In the genomic region with DNA sequence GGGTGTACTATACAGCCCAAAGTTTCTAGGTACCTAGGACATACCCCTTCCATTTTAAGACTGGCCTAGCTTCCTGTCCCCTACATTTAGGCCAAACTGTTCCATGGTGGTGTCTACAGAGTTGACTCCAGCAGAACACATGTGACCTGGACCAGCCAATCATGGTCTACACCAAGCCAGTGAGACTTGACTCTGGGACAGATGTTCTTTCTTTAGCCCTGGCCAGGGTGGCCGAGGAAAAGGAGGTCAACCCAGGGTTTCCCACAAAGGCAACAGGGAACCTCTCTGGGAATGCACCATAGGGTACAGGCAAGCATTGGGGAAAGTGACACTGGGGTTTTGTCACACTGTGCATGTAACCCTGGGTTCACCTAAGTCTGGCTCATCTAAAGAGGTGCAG, we compare ENCODE assay signal across 21 mouse cellular contexts. TPM values are rescaled to one million over a fixed set of nuclear protein-coding genes. Genes with fewer than 3 reads are reported as not detected.
DNase-seq lines count a peak whose midpoint lies in the region; ATAC-seq and TF ChIP-seq lines count a peak whose summit lies in the region.
"Had no signal": no experiment of that assay in that cellular context is flagged by ENCODE, and none has a peak within 500 bp of the region (broad histone marks: within the 10 kb centered on the region; RNA-seq: fewer than 3 reads in every experiment).

No protein-coding gene starts in this region.

- intact Hi-C loops in gastrocnemius, postnatal 14 days (cut with DNase I; ENCODE audit: low total_unique reads): loop anchor here (2.0 kb wide), 1 partner anchor 44 kb away; no protein-coding TSS in a partner anchor

- no peak overlapping the region for H3K9ac ChIP-seq in CH12.LX (ENCODE audit: insufficient read depth, low read depth)
- H3K9ac ChIP-seq: limb, embryonic 12.5 days; liver, embryonic 14.5 days; neural tube, embryonic 13.5 days had no signal

- H3K79me2 ChIP-seq in CH12.LX (replicated peaks; ENCODE audit: control insufficient read depth, extremely low read depth, insufficient read depth, poor library complexity, severe bottlenecking): no peaks in the 10 kb centered on the region

- TF ChIP-seq CTCF in kidney, adult 2 months (conservative IDR thresholded peaks at IDR 0.05; ENCODE audit: insufficient read depth, insufficient read length, low read depth, low read length): no peak
- no peak for TF ChIP-seq CTCF in CH12.LX (conservative IDR thresholded peaks at IDR 0.05 in 1 of 2, IDR thresholded peaks at IDR 0.05 in 1 of 2; ENCODE audit: low read depth in 2 of 2, low read length in 2 of 2)

- in situ Hi-C loops in CH12.LX (cut with MboI; ENCODE audit: low pct_ligation_motif_present, low pct_unique_long_range_greater_than_20kb, low sequenced_read_pairs): no loop called here

- H3K4me1 ChIP-seq in kidney, adult 2 months (ENCODE audit: control insufficient read depth, insufficient read depth, low read length): 0 out of 2 replicates have a peak, but pooled peaks cover 2% of the 10 kb centered on the region
- peaks cover 2 to 26% of the 10 kb centered on the region in 2 experiments; a peak in 3 of 4 replicates for H3K4me1 ChIP-seq in CH12.LX (ENCODE audit: control insufficient read depth in 1 of 2, insufficient read depth in 2 of 2)
- H3K4me1 ChIP-seq in limb, embryonic 10.5 days: peaks cover 94% of the 10 kb centered on the region

- TF ChIP-seq EP300 in CH12.LX (IDR thresholded peaks at IDR 0.05; ENCODE audit: low read length): no peak

- dilution Hi-C loops in CH12.LX (cut with MboI; ENCODE audit: extremely low pct_ligation_motif_present, extremely low pct_unique_long_range_greater_than_20kb, low sequenced_read_pairs): no loop called here

- ATAC-seq in granulocyte monocyte progenitor cell, adult 5-6 weeks (replicated peaks; ENCODE audit: poor library complexity, severe bottlenecking): no peak
- ATAC-seq: forebrain, embryonic 14.5 days; hindbrain, postnatal 0 days had no signal

- TF ChIP-seq RAD21 in CH12.LX (IDR thresholded peaks at IDR 0.05; ENCODE audit: low read depth, low read length): no peak

- no peaks in the 10 kb centered on the region for H3K27me3 ChIP-seq in kidney, adult 2 months (replicated peaks; ENCODE audit: control insufficient read depth, insufficient read depth, low read length)
- H3K27me3 ChIP-seq in CH12.LX (replicated peaks): no peaks in the 10 kb centered on the region
- no peaks in the 10 kb centered on the region for H3K27me3 ChIP-seq in limb, embryonic 10.5 days (ENCODE audit: low read depth, poor library complexity, severe bottlenecking)
- H3K27me3 ChIP-seq: limb, embryonic 12.5 days; neural tube, embryonic 13.5 days had no signal

- no peak overlapping the region for H3K4me2 ChIP-seq in CH12.LX (ENCODE audit: insufficient read depth, low read depth, poor library complexity, severe bottlenecking)
- H3K4me2 ChIP-seq: limb, embryonic 12.5 days; midbrain, embryonic 11.5 days; neural tube, embryonic 13.5 days had no signal

- peak; percentile 60 to 61 for DNase-seq in gastrocnemius, adult 8-10 months (ENCODE audit: low spot score in 2 of 2)
- DNase-seq in gastrocnemius, postnatal 14 days: no peak
- DNase-seq in kidney, adult 2 months: peak; percentile 35
- DNase-seq in kidney, postnatal 4 days: no peak
- no peak for DNase-seq in CH12.LX (ENCODE audit: extremely low read depth)
- no peak for DNase-seq in limb, embryonic 10.5 days (ENCODE audit: low spot score)
- DNase-seq in layer of hippocampus, adult 9-11 months: no peak
- DNase-seq: adrenal gland, postnatal 14 days; cerebellum, adult 18-20 months; lung, postnatal 10 days; thymus, postnatal 4 days had no signal

- 68% methylated on average over 1 of the region's 1 CpGs for WGBS in kidney, adult 2 months
- WGBS in limb, embryonic 10.5 days: 63% methylated on average over 1 of the region's 1 CpGs

- H3K4me3 ChIP-seq in kidney, adult 2 months (ENCODE audit: insufficient read depth, low read depth, low read length): no peak overlapping the region
- H3K4me3 ChIP-seq in CH12.LX (replicated peaks in 1 of 3; ENCODE audit: low read depth in 2 of 3, low read length in 2 of 3, poor library complexity in 1 of 3): no peak overlapping the region
- H3K4me3 ChIP-seq in limb, embryonic 10.5 days: no peak overlapping the region
- H3K4me3 ChIP-seq: erythroblast, embryonic 14.5 days; limb, embryonic 12.5 days; neural tube, embryonic 13.5 days had no signal

- H3K36me3 ChIP-seq in kidney, adult 2 months (ENCODE audit: control insufficient read depth, insufficient read depth, low read length): no peaks in the 10 kb centered on the region
- H3K36me3 ChIP-seq in CH12.LX (replicated peaks in 1 of 2; ENCODE audit: control insufficient read depth in 1 of 2, insufficient read depth in 1 of 2, low read length in 1 of 2): no peaks in the 10 kb centered on the region
- H3K36me3 ChIP-seq in limb, embryonic 10.5 days: no peaks in the 10 kb centered on the region
- H3K36me3 ChIP-seq: limb, embryonic 12.5 days; neural tube, embryonic 13.5 days had no signal

- H3K9me3 ChIP-seq in CH12.LX (replicated peaks; ENCODE audit: low read length): no peaks in the 10 kb centered on the region
- H3K9me3 ChIP-seq in limb, embryonic 10.5 days (replicated peaks): no peaks in the 10 kb centered on the region
- H3K9me3 ChIP-seq: limb, embryonic 12.5 days; neural tube, embryonic 13.5 days had no signal

- no peak for TF ChIP-seq POLR2A in kidney, adult 2 months (IDR thresholded peaks at IDR 0.05; ENCODE audit: low read depth, low read length)
- no peak for TF ChIP-seq POLR2A in CH12.LX (IDR thresholded peaks at IDR 0.05; ENCODE audit: low read depth, low read length)

- H3K27ac ChIP-seq in kidney, adult 2 months (ENCODE audit: insufficient read depth, low read depth, low read length): peak overlapping the region; percentile 58; the same call in 1 of the 2 replicates
- no peak overlapping the region for H3K27ac ChIP-seq in CH12.LX (ENCODE audit: insufficient read depth, low read depth)
- H3K27ac ChIP-seq in limb, embryonic 10.5 days: peak overlapping the region; percentile 8
- H3K27ac ChIP-seq: limb, embryonic 12.5 days; liver, embryonic 14.5 days; neural tube, embryonic 13.5 days had no signal

TF ChIP-seq in CH12.LX, 34 proteins besides CTCF, POLR2A, EP300 and RAD21:
- no peak for TF ChIP-seq NRF1 (IDR thresholded peaks at IDR 0.05; ENCODE audit: low read depth, low read length)
- no peak for TF ChIP-seq BHLHE40 (IDR thresholded peaks at IDR 0.05; ENCODE audit: low read depth, low read length)
- TF ChIP-seq USF1 (IDR thresholded peaks at IDR 0.05; ENCODE audit: low read depth, low read length): peak; percentile 51
- peak; percentile 36 for TF ChIP-seq USF2 (conservative IDR thresholded peaks at IDR 0.05; ENCODE audit: low read depth, low read length)
- no peak for TF ChIP-seq TCF12 (IDR thresholded peaks at IDR 0.05; ENCODE audit: low read depth, low read length)
- TF ChIP-seq MXI1 (IDR thresholded peaks at IDR 0.05; ENCODE audit: low read depth, low read length): no peak
- no peak for TF ChIP-seq ZC3H11A (IDR thresholded peaks at IDR 0.05; ENCODE audit: low read depth, low read length)
- TF ChIP-seq PAX5 (IDR thresholded peaks at IDR 0.05; ENCODE audit: low read length): no peak
- TF ChIP-seq TBP (conservative IDR thresholded peaks at IDR 0.05; ENCODE audit: low read depth, low read length): no peak
- TF ChIP-seq KAT2A (IDR thresholded peaks at IDR 0.05; ENCODE audit: insufficient replicate concordance, low read length): no peak

RNA-seq across cellular contexts. Expression of a gene that starts 14.6 kb away (rescaled TPM):
- 1 to 10 TPM; 2.7 to 5.2 (median 4.6) TPM for total RNA-seq in gastrocnemius, adult 8-10 months (2022)
- total RNA-seq in gastrocnemius, postnatal 14 days (2021): 10 to 100 TPM; 12.1 to 13.1 TPM
- polyA plus RNA-seq in kidney, adult 2 months (2012; rRNA removed): 8.0 and 9.1 TPM in 2 replicates
- total RNA-seq in CH12.LX (2012; rRNA removed) (2.2 and 3.4 TPM in 2 replicates), CH12.LX (2014; rRNA removed) (0.63 and 0.70 TPM in 2 replicates)
- 1.5 and 1.7 TPM in 2 replicates for polyA plus RNA-seq in CH12.LX (2012; ENCODE audit: insufficient read length, low read depth)
- polyA plus RNA-seq in limb, embryonic 10.5 days (2016; fragmentation: Nextera tagmentation; extraction: Ambion mirVana): 28.5 and 34.2 TPM in 2 replicates
- 2.0 and 2.3 TPM in 2 replicates for total RNA-seq in granulocyte monocyte progenitor cell, adult 5-6 weeks (2014; fragmentation: Nextera tagmentation)
- 1.9 and 2.1 TPM in 2 replicates for total RNA-seq in granulocyte monocyte progenitor cell, adult 5-6 weeks (2017)

RNA-seq across cellular contexts. Expression of a gene that starts 25.5 kb away (rescaled TPM):
- 1 to 10 TPM; 6.3 to 9.7 (median 9.4) TPM for total RNA-seq in gastrocnemius, adult 8-10 months (2022)
- total RNA-seq in gastrocnemius, postnatal 14 days (2021): 1 to 10 TPM; 5.7 to 9.6 TPM
- polyA plus RNA-seq in kidney, adult 2 months (2012; rRNA removed): 16.8 and 22.6 TPM in 2 replicates
- total RNA-seq in CH12.LX (2012; rRNA removed): 11.6 and 14.8 TPM in 2 replicates
- total RNA-seq in CH12.LX (2014; rRNA removed): 4.3 and 5.1 TPM in 2 replicates
- 8.5 and 11.6 TPM in 2 replicates for polyA plus RNA-seq in CH12.LX (2012; ENCODE audit: insufficient read length, low read depth)
- 19.5 and 20.3 TPM in 2 replicates for polyA plus RNA-seq in limb, embryonic 10.5 days (2016; fragmentation: Nextera tagmentation; extraction: Ambion mirVana)
- total RNA-seq in granulocyte monocyte progenitor cell, adult 5-6 weeks (2014; fragmentation: Nextera tagmentation): 4.9 and 6.5 TPM in 2 replicates
- total RNA-seq in granulocyte monocyte progenitor cell, adult 5-6 weeks (2017): 3.1 and 7.2 TPM in 2 replicates

RNA-seq across cellular contexts. Expression of a gene that starts 33.5 kb away (rescaled TPM):
- total RNA-seq in gastrocnemius, adult 8-10 months (2022): 1,000 to 10,000 TPM in 3 of 4 experiments, 100 to 1,000 TPM in 1; 926 to 1,454 (median 1,403) TPM
- 100 to 1,000 TPM; 440 to 562 TPM for total RNA-seq in gastrocnemius, postnatal 14 days (2021)
- polyA plus RNA-seq in kidney, adult 2 months (2012; rRNA removed): not detected in 2 replicates
- total RNA-seq in CH12.LX (2012; rRNA removed) (0.08 TPM in 1 of 2 replicates, not detected in the other), CH12.LX (2014; rRNA removed) (not detected in 2 replicates)
- 1.7 and 3.9 TPM in 2 replicates for polyA plus RNA-seq in CH12.LX (2012; ENCODE audit: insufficient read length, low read depth)
- 0.39 TPM in 1 of 2 replicates, not detected in the other for polyA plus RNA-seq in limb, embryonic 10.5 days (2016; fragmentation: Nextera tagmentation; extraction: Ambion mirVana)
- total RNA-seq in granulocyte monocyte progenitor cell, adult 5-6 weeks (2014; fragmentation: Nextera tagmentation): not detected in 2 replicates
- total RNA-seq in granulocyte monocyte progenitor cell, adult 5-6 weeks (2017): 0.93 TPM in 1 of 2 replicates, not detected in the other
- total RNA-seq: hindbrain, postnatal 0 days; left cerebral cortex, adult 8-10 months had no signal
- polyA plus RNA-seq: embryonic facial prominence, embryonic 11.5 days; erythroblast, embryonic 14.5 days; forebrain, embryonic 14.5 days; hindbrain, postnatal 0 days; liver, embryonic 14.5 days; midbrain, embryonic 11.5 days had no signal

RNA-seq across cellular contexts. Expression of a gene that starts 36.0 kb away (rescaled TPM):
- total RNA-seq in gastrocnemius, adult 8-10 months (2022): 1,000 to 10,000 TPM; 2,275 to 3,003 (median 2,494) TPM
- 1,000 to 10,000 TPM; 1,005 to 1,120 TPM for total RNA-seq in gastrocnemius, postnatal 14 days (2021)
- polyA plus RNA-seq in kidney, adult 2 months (2012; rRNA removed): 11.8 and 37.9 TPM in 2 replicates
- 6.1 and 6.7 TPM in 2 replicates for total RNA-seq in CH12.LX (2012; rRNA removed)
- total RNA-seq in CH12.LX (2014; rRNA removed): 2.8 and 4.1 TPM in 2 replicates
- 3.7 and 4.9 TPM in 2 replicates for polyA plus RNA-seq in CH12.LX (2012; ENCODE audit: insufficient read length, low read depth)
- polyA plus RNA-seq in limb, embryonic 10.5 days (2016; fragmentation: Nextera tagmentation; extraction: Ambion mirVana): 14.3 and 16.8 TPM in 2 replicates
- total RNA-seq in granulocyte monocyte progenitor cell, adult 5-6 weeks (2014; fragmentation: Nextera tagmentation): 7.0 and 12.2 TPM in 2 replicates
- total RNA-seq in granulocyte monocyte progenitor cell, adult 5-6 weeks (2017): 5.8 and 8.4 TPM in 2 replicates

Comparison
In these comparisons a context has a peak if more than half of its experiments do, and no peak if none do; other contexts are left out.
1. DNase-seq: peak in gastrocnemius, adult 8-10 months (2 of 2) and kidney, adult 2 months (single experiment); none in gastrocnemius, postnatal 14 days (single experiment), kidney, postnatal 4 days (0 of 2), CH12.LX (single experiment), limb, embryonic 10.5 days (single experiment) and layer of hippocampus, adult 9-11 months (single experiment).
2. RNA of a gene that starts 33.5 kb away (total RNA-seq): 926 to 1,454 TPM in gastrocnemius, adult 8-10 months and 440 to 562 TPM in gastrocnemius, postnatal 14 days; 0.93 TPM in granulocyte monocyte progenitor cell, adult 5-6 weeks and 0.08 TPM in CH12.LX; every median in the first group is over 100 times any median in the second.